Mouse (Mus musculus) liver, postnatal 0 days (tissue): Measurements from ENCODE around the gene Heatr3. TPM values are rescaled to one million over a fixed set of nuclear protein-coding genes. Genes with fewer than 3 reads are reported as not detected.
A peak's percentile ranks its signal among the peaks of the same experiment; 100 is the strongest.

ENCODE experiments used
- ATAC-seq: fragments of 200-750 bp; cut with Nextera tagmentation; 2 replicates; pipeline ENCODE4 v1.8.0; 2017; ENCODE audit warnings: mild to moderate bottlenecking, moderate library complexity
- DNase-seq: peaks from one replicate; pipeline ENCODE4 v3.0.0-alpha.2; 2016
- H3K27ac ChIP-seq: fragments of 300-500 bp; sonication (generic); 2 replicates; pipeline ENCODE4 v1.5.1; 2014; ENCODE audit warnings: antibody characterized with exemption, moderate library complexity, mild to moderate bottlenecking, low read depth
- H3K27me3 ChIP-seq: fragments of 300-500 bp; sonication (generic); 2 replicates; pipeline ENCODE4 v1.6.1; 2014; ENCODE audit warnings: low read length, control low read depth, mixed read lengths; ENCODE audit not compliant: insufficient read depth
- H3K36me3 ChIP-seq: fragments of 300-500 bp; sonication (generic); replicated peaks from 2 replicates; pipeline ENCODE4 v1.6.1; 2014; ENCODE audit warnings: mild to moderate bottlenecking, control low read depth, low read length, moderate library complexity, mixed read lengths; ENCODE audit not compliant: insufficient read depth
- H3K4me1 ChIP-seq: fragments of 300-500 bp; sonication (generic); 2 replicates; pipeline ENCODE4 v1.6.1; 2014; ENCODE audit warnings: antibody characterized with exemption, mild to moderate bottlenecking, control low read depth; ENCODE audit not compliant: insufficient read depth
- H3K4me2 ChIP-seq: fragments of 300-500 bp; sonication (generic); 2 replicates; pipeline ENCODE4 v1.6.1; 2014; ENCODE audit warnings: low read depth, mild to moderate bottlenecking, low read length, moderate library complexity, mixed read lengths
- H3K4me3 ChIP-seq: fragments of 300-500 bp; sonication (generic); 2 replicates; pipeline ENCODE4 v1.5.1; 2014; ENCODE audit warnings: low read depth, low read length
- H3K9ac ChIP-seq: fragments of 300-500 bp; sonication (generic); replicated peaks from 2 replicates; pipeline ENCODE4 v1.6.1; 2014; ENCODE audit warnings: mild to moderate bottlenecking, moderate library complexity
- H3K9me3 ChIP-seq: fragments of 300-500 bp; sonication (generic); 2 replicates; pipeline ENCODE4 v1.6.1; 2016; ENCODE audit warnings: mild to moderate bottlenecking, control low read depth, low read length, mixed read lengths
- CTCF ChIP-seq: sonication (generic); IDR thresholded peaks from 2 replicates; pipeline ENCODE4 v1.5.1; 2016; ENCODE audit warnings: antibody characterized with exemption, low read depth
- EP300 ChIP-seq: IDR thresholded peaks from 2 replicates; pipeline ENCODE4 v1.6.1; 2016; ENCODE audit warnings: antibody characterized with exemption, low read depth, mild to moderate bottlenecking
- WGBS: fragments of 180-500 bp; shearing (Covaris S2); extraction: QIAGEN DNeasy Blood & Tissue Kit; methylation state at CpG from one replicate; pipeline ENCODE4 v1.1.7; 2014; ENCODE audit not compliant: insufficient replicate concordance; 5-methylcytosine and 5-hydroxymethylcytosine counted together
- polyA plus RNA-seq: library from polyadenylated mRNA; unstranded; fragments of >200 nt; fragmentation: Nextera tagmentation; extraction: Ambion mirVana; gene quantifications from 2 replicates; pipeline ENCODE4 v1.2.1, GENCODE M21; 2015

Gene Heatr3
- polyA plus RNA-seq, 1 experiment from 2014 or later, result 14.1 TPM

GRCm38 (mm10) chr8:88141629-88142028 lies 4.0 kb downstream of the Heatr3 start:
- Histone ChIP-seq H3K9me3 (no peaks in the 10 kb centered on the region), H3K27me3 (no peaks in the 10 kb centered on the region), H3K4me3 (no peak overlapping the region), H3K27ac (no peak overlapping the region), H3K4me1 (peaks cover 11% of the 10 kb centered on the region), H3K9ac (no peak overlapping the region), H3K36me3 (peaks cover 32% of the 10 kb centered on the region), H3K4me2 (no peak overlapping the region)
- WGBS, result 74% methylated on average over 3 of the region's 3 CpGs
- DNase-seq (peak; percentile 21), ATAC-seq (no peak)
- TF ChIP-seq CTCF, result no peak

GRCm38 (mm10) chr8:88144041-88144440 lies 6.4 kb downstream of the Heatr3 start:
- H3K4me3 ChIP-seq, result no peak overlapping the region
- no peak for TF ChIP-seq CTCF
- no peak for TF ChIP-seq EP300
- H3K4me2 ChIP-seq, result no peak overlapping the region
- no peak overlapping the region for H3K27ac ChIP-seq
- ATAC-seq, result no peak
- no peaks in the 10 kb centered on the region for H3K9me3 ChIP-seq
- H3K27me3 ChIP-seq, result no peaks in the 10 kb centered on the region
- no peak for DNase-seq
- H3K4me1 ChIP-seq, result no peaks in the 10 kb centered on the region; the same call in 1 of the 2 replicates
- WGBS, result 61% methylated on average over 5 of the region's 5 CpGs
- H3K9ac ChIP-seq, result no peak overlapping the region
- H3K36me3 ChIP-seq, result peaks cover 46% of the 10 kb centered on the region

GRCm38 (mm10) chr8:88150910-88151371 lies 13.3 kb downstream of the Heatr3 start:
- no peaks in the 10 kb centered on the region for H3K4me1 ChIP-seq
- TF ChIP-seq EP300 (no peak), CTCF (no peak)
- H3K27me3 ChIP-seq, result no peaks in the 10 kb centered on the region
- H3K36me3 ChIP-seq, result peaks cover 44% of the 10 kb centered on the region
- WGBS, result 95% methylated on average over 6 of the region's 6 CpGs
- no peak for DNase-seq
- no peak overlapping the region for H3K4me2 ChIP-seq
- H3K9me3 ChIP-seq, result no peaks in the 10 kb centered on the region
- H3K27ac ChIP-seq, result no peak overlapping the region
- ATAC-seq, result no peak
- H3K4me3 ChIP-seq, result no peak overlapping the region
- no peak overlapping the region for H3K9ac ChIP-seq

- H3K27ac ChIP-seq, result no peak overlapping the region
- H3K9me3 ChIP-seq, result no peaks in the 10 kb centered on the region
- no peak overlapping the region for H3K9ac ChIP-seq
- peaks cover 59% of the 10 kb centered on the region for H3K36me3 ChIP-seq
- 86% methylated on average over 9 of the region's 10 CpGs for WGBS
- no peaks in the 10 kb centered on the region for H3K27me3 ChIP-seq
- no peak overlapping the region for H3K4me3 ChIP-seq
- DNase-seq (no peak), ATAC-seq (no peak)
- no peak for TF ChIP-seq CTCF
- no peak for TF ChIP-seq EP300
- no peak overlapping the region for H3K4me2 ChIP-seq
- no peaks in the 10 kb centered on the region for H3K4me1 ChIP-seq
Observed at GRCm38 (mm10) chr8:88160237-88160995, 22.8 kb downstream of the Heatr3 start.

- TF ChIP-seq CTCF (peak; percentile 90), EP300 (no peak)
- Histone ChIP-seq H3K27ac (no peak overlapping the region), H3K27me3 (no peaks in the 10 kb centered on the region), H3K4me1 (no peaks in the 10 kb centered on the region), H3K36me3 (peaks cover 60% of the 10 kb centered on the region), H3K4me3 (no peak overlapping the region), H3K9me3 (no peaks in the 10 kb centered on the region), H3K4me2 (no peak overlapping the region), H3K9ac (no peak overlapping the region)
- WGBS, result 70% methylated on average over 5 of the region's 5 CpGs
- DNase-seq (peak; percentile 85), ATAC-seq (0 out of 2 replicates have a peak, but pooled peaks have one; percentile 62)
Observed at GRCm38 (mm10) chr8:88161439-88161838, 23.8 kb downstream of the Heatr3 start.

GRCm38 (mm10) chr8:88175264-88175663 lies 37.6 kb downstream of the Heatr3 start:
- H3K27ac ChIP-seq, result no peak overlapping the region
- peaks cover 8% of the 10 kb centered on the region for H3K36me3 ChIP-seq
- no peaks in the 10 kb centered on the region for H3K9me3 ChIP-seq
- H3K4me3 ChIP-seq, result no peak overlapping the region
- no peak overlapping the region for H3K4me2 ChIP-seq
- H3K27me3 ChIP-seq, result no peaks in the 10 kb centered on the region
- H3K9ac ChIP-seq, result no peak overlapping the region
- 59% methylated on average over 7 of the region's 7 CpGs for WGBS
- DNase-seq (no peak), ATAC-seq (no peak)
- TF ChIP-seq EP300 (no peak), CTCF (no peak)
- H3K4me1 ChIP-seq, result no peaks in the 10 kb centered on the region
